Mouse (Mus musculus): ENCODE measurements around the gene Cdca5. TPM values are rescaled to one million over a fixed set of nuclear protein-coding genes. Genes with fewer than 3 reads are reported as not detected.

The Cdca5 gene
- polyA plus RNA-seq, 1 experiment = 50.5 TPM

DNA sequence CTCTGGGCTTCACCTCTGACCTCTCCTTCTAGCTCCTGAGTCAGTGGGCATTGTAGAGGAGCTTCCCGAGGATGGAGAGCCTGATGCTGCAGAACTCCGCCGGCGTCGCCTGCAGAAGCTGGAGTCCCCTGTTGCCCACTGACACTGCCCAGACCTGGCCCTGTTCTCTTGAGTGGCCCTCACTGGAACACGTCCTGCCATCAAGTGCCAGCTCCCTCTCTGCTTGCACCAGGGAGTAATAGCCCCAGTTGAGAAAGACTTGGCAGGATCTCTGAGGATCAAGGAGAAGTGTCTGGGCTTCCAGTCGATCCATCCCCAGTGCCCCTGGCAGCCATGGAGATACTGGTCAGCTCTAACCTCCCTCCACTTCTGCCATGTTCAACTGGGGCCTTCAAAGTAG is 32.3 kb upstream of the Cdca5 start:
- H3K9me3 ChIP-seq (replicated peaks; ENCODE audit: control insufficient read depth, insufficient read depth, low read length, poor library complexity, severe bottlenecking) = no peaks in the 10 kb centered on the region
- H3K9ac ChIP-seq (ENCODE audit: low read depth, poor library complexity, severe bottlenecking) = no peak overlapping the region
- no peaks in the 10 kb centered on the region for H3K27me3 ChIP-seq (ENCODE audit: control insufficient read depth, insufficient read depth, low read length, poor library complexity, severe bottlenecking)
- no peak overlapping the region for H3K4me3 ChIP-seq (ENCODE audit: low read depth, low read length)
- no peak overlapping the region for H3K27ac ChIP-seq (ENCODE audit: insufficient read depth, low read length)
- no peak for TF ChIP-seq EP300 (IDR thresholded peaks at IDR 0.05; ENCODE audit: insufficient read depth, low read depth, low read length)
- TF ChIP-seq POLR2A (IDR thresholded peaks at IDR 0.05; ENCODE audit: insufficient read depth, low read length) = no peak
- TF ChIP-seq CTCF (IDR thresholded peaks at IDR 0.05; ENCODE audit: low read depth, low read length) = no peak
- H3K36me3 ChIP-seq (ENCODE audit: control insufficient read depth, insufficient read depth, low read length, poor library complexity, severe bottlenecking) = peaks cover 64% of the 10 kb centered on the region
- H3K4me1 ChIP-seq (ENCODE audit: control insufficient read depth, insufficient read depth, low read length) = no peaks in the 10 kb centered on the region

DNA sequence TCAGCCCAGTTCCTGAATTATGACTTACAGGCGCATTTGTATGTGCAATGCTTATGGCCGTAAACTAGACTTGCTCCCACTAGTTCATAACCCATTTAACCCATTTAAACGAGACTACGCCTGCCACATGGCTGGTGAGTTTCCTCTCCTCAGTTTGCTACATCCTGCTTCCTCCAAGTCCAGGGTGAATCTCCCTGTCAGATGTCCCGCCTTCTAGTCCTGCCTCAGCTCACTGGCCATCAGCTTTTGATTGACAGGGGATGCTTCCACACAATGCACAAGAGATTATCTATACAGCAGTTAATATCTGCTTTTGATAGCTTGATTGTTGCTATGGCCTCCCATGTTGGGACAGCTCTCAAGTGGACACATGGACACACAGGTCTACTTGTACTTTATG is 30.5 kb upstream of the Cdca5 start:
- no peak overlapping the region for H3K9ac ChIP-seq (ENCODE audit: low read depth, poor library complexity, severe bottlenecking)
- no peaks in the 10 kb centered on the region for H3K9me3 ChIP-seq (replicated peaks; ENCODE audit: control insufficient read depth, insufficient read depth, low read length, poor library complexity, severe bottlenecking)
- no peaks in the 10 kb centered on the region for H3K4me1 ChIP-seq (ENCODE audit: control insufficient read depth, insufficient read depth, low read length)
- H3K27me3 ChIP-seq (ENCODE audit: control insufficient read depth, insufficient read depth, low read length, poor library complexity, severe bottlenecking) = no peaks in the 10 kb centered on the region
- TF ChIP-seq POLR2A (IDR thresholded peaks at IDR 0.05; ENCODE audit: insufficient read depth, low read length) (no peak), EP300 (IDR thresholded peaks at IDR 0.05; ENCODE audit: insufficient read depth, low read depth, low read length) (no peak), CTCF (IDR thresholded peaks at IDR 0.05; ENCODE audit: low read depth, low read length) (no peak)
- H3K27ac ChIP-seq (ENCODE audit: insufficient read depth, low read length) = no peak overlapping the region
- H3K36me3 ChIP-seq (ENCODE audit: control insufficient read depth, insufficient read depth, low read length, poor library complexity, severe bottlenecking) = peaks cover 63% of the 10 kb centered on the region
- no peak overlapping the region for H3K4me3 ChIP-seq (ENCODE audit: low read depth, low read length)

- TF ChIP-seq CTCF (IDR thresholded peaks at IDR 0.05; ENCODE audit: low read depth, low read length) (no peak), POLR2A (IDR thresholded peaks at IDR 0.05; ENCODE audit: insufficient read depth, low read length) (no peak), EP300 (IDR thresholded peaks at IDR 0.05; ENCODE audit: insufficient read depth, low read depth, low read length) (no peak)
- Histone ChIP-seq H3K36me3 (ENCODE audit: control insufficient read depth, insufficient read depth, low read length, poor library complexity, severe bottlenecking) (peaks cover 51% of the 10 kb centered on the region), H3K9me3 (replicated peaks; ENCODE audit: control insufficient read depth, insufficient read depth, low read length, poor library complexity, severe bottlenecking) (no peaks in the 10 kb centered on the region), H3K4me1 (ENCODE audit: control insufficient read depth, insufficient read depth, low read length) (no peaks in the 10 kb centered on the region), H3K27ac (ENCODE audit: insufficient read depth, low read length) (no peak overlapping the region), H3K9ac (ENCODE audit: low read depth, poor library complexity, severe bottlenecking) (peak overlapping the region; percentile 82), H3K4me3 (ENCODE audit: low read depth, low read length) (peak overlapping the region; percentile 83), H3K27me3 (ENCODE audit: control insufficient read depth, insufficient read depth, low read length, poor library complexity, severe bottlenecking) (no peaks in the 10 kb centered on the region)
Observed at GRCm38 (mm10) chr19:6056696-6057095, 28.1 kb upstream of the Cdca5 start.

DNA sequence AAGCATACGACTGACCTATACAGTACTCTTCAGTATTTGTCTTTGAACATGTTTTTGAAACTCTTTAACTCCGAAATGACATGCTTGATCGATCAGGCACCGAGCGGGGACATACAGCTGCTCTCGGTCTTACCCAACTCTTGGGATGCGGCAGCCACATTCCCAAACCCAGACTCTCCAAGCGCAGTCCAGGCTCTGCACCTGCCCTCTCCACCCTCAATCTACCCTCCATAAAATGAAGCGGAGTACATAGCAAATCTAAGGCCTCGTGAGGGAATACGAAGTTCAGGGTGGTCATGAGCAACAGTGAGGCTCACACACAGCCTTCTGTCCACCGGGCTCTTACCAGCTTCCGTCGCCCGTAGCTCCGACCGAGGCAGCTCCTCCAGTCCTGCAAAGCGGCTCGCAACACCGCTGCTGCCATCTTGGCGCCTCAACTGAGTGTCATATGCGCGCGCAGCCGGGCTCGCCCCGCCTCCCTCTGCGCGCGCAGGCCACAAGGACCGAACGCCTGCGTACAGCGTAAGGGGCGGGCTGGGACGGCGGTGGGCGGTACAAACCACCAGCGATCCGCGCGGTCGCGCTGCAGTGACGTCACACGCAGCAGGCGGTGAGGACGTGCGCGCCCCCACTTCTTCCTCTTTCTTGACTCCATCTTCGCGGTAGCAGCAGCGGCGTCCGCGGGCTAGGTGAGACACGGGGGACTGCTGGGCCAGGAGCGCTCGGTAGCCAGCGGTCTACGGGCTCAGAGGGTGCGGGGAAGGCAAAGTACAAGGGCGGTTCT is 27.3 kb upstream of the Cdca5 start, which contains the start of the genes Mrpl49 and Fau:
Gene Mrpl49, minus strand, starts transcription at position 473 of the 784 bp plus-strand sequence.
Gene Fau, plus strand, starts transcription at position 532 of the 784 bp plus-strand sequence.
- peak; percentile 96 for TF ChIP-seq POLR2A (IDR thresholded peaks at IDR 0.05; ENCODE audit: insufficient read depth, low read length)
- no peak for TF ChIP-seq CTCF (IDR thresholded peaks at IDR 0.05; ENCODE audit: low read depth, low read length)
- H3K27ac ChIP-seq (ENCODE audit: insufficient read depth, low read length) = no peak within 1 kb of the TSS
- H3K27me3 ChIP-seq (ENCODE audit: control insufficient read depth, insufficient read depth, low read length, poor library complexity, severe bottlenecking) = no peaks in the 10 kb centered on the region
- H3K9ac ChIP-seq (ENCODE audit: low read depth, poor library complexity, severe bottlenecking) = peak within 1 kb of the TSS; percentile 84
- H3K4me1 ChIP-seq (ENCODE audit: control insufficient read depth, insufficient read depth, low read length) = no peaks in the 10 kb centered on the region
- H3K9me3 ChIP-seq (replicated peaks; ENCODE audit: control insufficient read depth, insufficient read depth, low read length, poor library complexity, severe bottlenecking) = no peaks in the 10 kb centered on the region
- peak within 1 kb of the TSS; percentile 89 for H3K4me3 ChIP-seq (ENCODE audit: low read depth, low read length)
- peaks cover 45% of the 10 kb centered on the region for H3K36me3 ChIP-seq (ENCODE audit: control insufficient read depth, insufficient read depth, low read length, poor library complexity, severe bottlenecking)

GRCm38 (mm10) chr19:6058513-6058912 is 26.3 kb upstream of the Cdca5 start:
- Histone ChIP-seq H3K9me3 (replicated peaks; ENCODE audit: control insufficient read depth, insufficient read depth, low read length, poor library complexity, severe bottlenecking) (no peaks in the 10 kb centered on the region), H3K4me3 (ENCODE audit: low read depth, low read length) (peak overlapping the region; percentile 89), H3K27ac (ENCODE audit: insufficient read depth, low read length) (peak overlapping the region; percentile 26; the same call in 1 of the 2 replicates), H3K27me3 (ENCODE audit: control insufficient read depth, insufficient read depth, low read length, poor library complexity, severe bottlenecking) (no peaks in the 10 kb centered on the region), H3K9ac (ENCODE audit: low read depth, poor library complexity, severe bottlenecking) (peak overlapping the region; percentile 84), H3K4me1 (ENCODE audit: control insufficient read depth, insufficient read depth, low read length) (no peaks in the 10 kb centered on the region), H3K36me3 (ENCODE audit: control insufficient read depth, insufficient read depth, low read length, poor library complexity, severe bottlenecking) (peaks cover 37% of the 10 kb centered on the region)
- no peak for TF ChIP-seq EP300 (IDR thresholded peaks at IDR 0.05; ENCODE audit: insufficient read depth, low read depth, low read length)

- no peak for TF ChIP-seq EP300 (IDR thresholded peaks at IDR 0.05; ENCODE audit: insufficient read depth, low read depth, low read length)
- TF ChIP-seq POLR2A (IDR thresholded peaks at IDR 0.05; ENCODE audit: insufficient read depth, low read length) = no peak
- no peak for TF ChIP-seq CTCF (IDR thresholded peaks at IDR 0.05; ENCODE audit: low read depth, low read length)
- H3K4me1 ChIP-seq (ENCODE audit: control insufficient read depth, insufficient read depth, low read length) = no peaks in the 10 kb centered on the region
- H3K27ac ChIP-seq (ENCODE audit: insufficient read depth, low read length) = peak overlapping the region; percentile 26; the same call in 1 of the 2 replicates
- peaks cover 32% of the 10 kb centered on the region for H3K36me3 ChIP-seq (ENCODE audit: control insufficient read depth, insufficient read depth, low read length, poor library complexity, severe bottlenecking)
- H3K27me3 ChIP-seq (ENCODE audit: control insufficient read depth, insufficient read depth, low read length, poor library complexity, severe bottlenecking) = no peaks in the 10 kb centered on the region
- peak overlapping the region; percentile 84 for H3K9ac ChIP-seq (ENCODE audit: low read depth, poor library complexity, severe bottlenecking)
- H3K4me3 ChIP-seq (ENCODE audit: low read depth, low read length) = peak overlapping the region; percentile 89
- no peaks in the 10 kb centered on the region for H3K9me3 ChIP-seq (replicated peaks; ENCODE audit: control insufficient read depth, insufficient read depth, low read length, poor library complexity, severe bottlenecking)
Observed at GRCm38 (mm10) chr19:6058966-6059365, 25.8 kb upstream of the Cdca5 start.

Data from ES-Bruce4 (cell line).